Mouse (Mus musculus) C2C12 (cell line): ENCODE data around the gene Pole3. TPM values are rescaled to one million over a fixed set of nuclear protein-coding genes. Genes with fewer than 3 reads are reported as not detected.

Source experiments
- H3K27me3 ChIP-seq: one replicate; pipeline ENCODE4 v1.6.1; 2011; ENCODE audit not compliant: control insufficient read depth, insufficient read depth, insufficient read length
- H3K36me3 ChIP-seq: one replicate; pipeline ENCODE4 v1.6.1; 2011; ENCODE audit not compliant: control insufficient read depth, insufficient read depth
- H3K4me3 ChIP-seq: one replicate; pipeline ENCODE4 v1.5.1; 2011; ENCODE audit warnings: mild to moderate bottlenecking, control low read depth; ENCODE audit not compliant: poor library complexity, insufficient read depth, severe bottlenecking
- H3K79me2 ChIP-seq: one replicate; pipeline ENCODE4 v1.6.1; 2011; ENCODE audit not compliant: control insufficient read depth, insufficient read depth
- H3K79me3 ChIP-seq: one replicate; pipeline ENCODE4 v1.6.1; 2011; ENCODE audit warnings: low read depth, control low read depth
- H3ac ChIP-seq: one replicate; pipeline ENCODE3; 2011; ENCODE audit warnings: low read depth; ENCODE audit not compliant: control insufficient read depth, insufficient read length
- CEBPB ChIP-seq: IDR thresholded peaks from one replicate; pipeline ENCODE4 v1.6.1; 2011; ENCODE audit warnings: low read depth, mild to moderate bottlenecking, control low read depth, moderate library complexity
- CTCF ChIP-seq: IDR thresholded peaks from one replicate; pipeline ENCODE4 v1.5.1; 2011; ENCODE audit not compliant: control insufficient read depth, insufficient read depth, insufficient read length
- FOSL1 ChIP-seq: IDR thresholded peaks from one replicate; pipeline ENCODE4 v1.8.0; 2011; ENCODE audit warnings: mild to moderate bottlenecking, low read length; ENCODE audit not compliant: poor library complexity, insufficient read depth, severe bottlenecking
- MAX ChIP-seq: IDR thresholded peaks from one replicate; pipeline ENCODE4 v1.6.1; 2011; ENCODE audit warnings: mild to moderate bottlenecking, control low read depth
- MYOD1 ChIP-seq: IDR thresholded peaks from one replicate; pipeline ENCODE4 v1.6.1; 2011; ENCODE audit warnings: low read depth; ENCODE audit not compliant: control insufficient read depth, insufficient read length
- MYOG ChIP-seq: IDR thresholded peaks from one replicate; pipeline ENCODE4 v1.6.1; 2011; ENCODE audit not compliant: control insufficient read depth, insufficient read length; ENCODE audit errors: extremely low read depth
- USF1 ChIP-seq: IDR thresholded peaks from one replicate; pipeline ENCODE4 v1.6.1; 2011; ENCODE audit warnings: low read depth, mild to moderate bottlenecking, control low read depth, moderate library complexity
- polyA plus RNA-seq: library from polyadenylated mRNA; unstranded; fragments of >200 nt; fragmentation: generic; extraction: Trizol; gene quantifications from one replicate; pipeline ENCODE4 v1.2.1, GENCODE M21; 2012; ENCODE audit warnings: missing spikeins

The Pole3 gene
- polyA plus RNA-seq, 1 experiment = 55.7 TPM

GRCm38 (mm10) chr4:62526256-62526655 lies 1.4 kb upstream of the Pole3 start:
- TF ChIP-seq MYOD1 = no peak
- no peak for TF ChIP-seq MAX
- no peak for TF ChIP-seq MYOG
- no peak for TF ChIP-seq CEBPB
- no peak for TF ChIP-seq CTCF
- TF ChIP-seq USF1 = no peak
- TF ChIP-seq FOSL1 = no peak
- Histone ChIP-seq H3K79me2 (peaks cover 16% of the 10 kb centered on the region), H3K27me3 (no peaks in the 10 kb centered on the region), H3K4me3 (no peak overlapping the region), H3K36me3 (peaks cover 5% of the 10 kb centered on the region), H3ac (no peak overlapping the region), H3K79me3 (peaks cover 11% of the 10 kb centered on the region)

GRCm38 (mm10) chr4:62525489-62525811 lies 582 bp upstream of the Pole3 start:
- Histone ChIP-seq H3K27me3 (no peaks in the 10 kb centered on the region), H3K79me2 (peaks cover 16% of the 10 kb centered on the region), H3K79me3 (peaks cover 11% of the 10 kb centered on the region), H3K36me3 (peaks cover 5% of the 10 kb centered on the region), H3K4me3 (no peak overlapping the region), H3ac (no peak overlapping the region)
- TF ChIP-seq CEBPB (peak; percentile 95), MAX (no peak)

- H3K27me3 ChIP-seq = no peaks in the 10 kb centered on the region
- peaks cover 5% of the 10 kb centered on the region for H3K36me3 ChIP-seq
- peaks cover 43% of the 10 kb centered on the region for H3K79me2 ChIP-seq
- H3ac ChIP-seq = no peak overlapping the region
- TF ChIP-seq FOSL1 (no peak), CTCF (no peak), MYOG (no peak), MYOD1 (no peak), CEBPB (no peak), MAX (no peak), USF1 (no peak)
- peaks cover 11% of the 10 kb centered on the region for H3K79me3 ChIP-seq
- no peak overlapping the region for H3K4me3 ChIP-seq
These were observed 3.9 kb downstream of the Pole3 start for GRCm38 (mm10) chr4:62520892-62521400.

GRCm38 (mm10) chr4:62519849-62520233 lies 5.0 kb downstream of the Pole3 start, which contains the start of gene Alad:
TSS of gene Alad (minus strand) at chr4:62519918.
- Histone ChIP-seq H3K79me2 (peaks cover 43% of the 10 kb centered on the region), H3K4me3 (peak within 1 kb of the TSS; percentile 78), H3ac (peak within 1 kb of the TSS; percentile 82), H3K36me3 (peaks cover 5% of the 10 kb centered on the region), H3K27me3 (no peaks in the 10 kb centered on the region), H3K79me3 (peaks cover 11% of the 10 kb centered on the region)
- no peak for TF ChIP-seq FOSL1
- no peak for TF ChIP-seq MYOD1
- no peak for TF ChIP-seq CEBPB
- TF ChIP-seq MYOG = no peak
- TF ChIP-seq MAX = peak; percentile 98
- TF ChIP-seq CTCF = no peak
- peak; percentile 80 for TF ChIP-seq USF1

GRCm38 (mm10) chr4:62519122-62519848 lies 5.6 kb downstream of the Pole3 start:
- Histone ChIP-seq H3K79me3 (peaks cover 8% of the 10 kb centered on the region), H3K36me3 (peaks cover 5% of the 10 kb centered on the region), H3ac (peak overlapping the region; percentile 82), H3K4me3 (peak overlapping the region; percentile 78), H3K79me2 (peaks cover 38% of the 10 kb centered on the region), H3K27me3 (no peaks in the 10 kb centered on the region)
- TF ChIP-seq CEBPB (no peak), MAX (no peak), USF1 (no peak), MYOG (no peak), FOSL1 (no peak), CTCF (no peak), MYOD1 (no peak)

GRCm38 (mm10) chr4:62518416-62519121 lies 6.3 kb downstream of the Pole3 start:
- H3K79me2 ChIP-seq = peaks cover 31% of the 10 kb centered on the region
- peaks cover 7% of the 10 kb centered on the region for H3K36me3 ChIP-seq
- no peak for TF ChIP-seq MYOG
- no peak for TF ChIP-seq CTCF
- no peaks in the 10 kb centered on the region for H3K27me3 ChIP-seq
- H3K4me3 ChIP-seq = peak overlapping the region; percentile 78
- H3ac ChIP-seq = peak overlapping the region; percentile 82
- H3K79me3 ChIP-seq = peaks cover under 1% of the 10 kb centered on the region
